16 mouse cellular contexts compared by ENCODE assay signal in the genomic region with DNA sequence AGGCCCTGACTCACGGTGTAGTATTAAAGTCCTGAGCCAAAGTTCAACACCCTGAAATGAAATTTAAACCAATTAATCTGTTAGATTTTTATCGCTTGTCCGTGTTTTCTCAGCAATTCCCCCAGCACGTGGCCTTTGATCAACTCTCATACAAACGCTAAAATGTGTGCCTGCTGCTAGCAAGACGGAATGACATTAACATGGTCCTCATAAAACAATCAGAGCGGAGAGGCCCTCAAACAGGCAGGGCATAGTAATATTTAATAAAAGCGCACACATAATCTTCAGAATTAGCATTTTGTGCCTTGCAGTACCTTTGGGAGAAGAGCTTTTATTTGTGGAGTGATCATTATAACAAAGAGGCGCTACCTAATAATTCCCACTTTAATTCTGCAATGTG.
A peak's percentile ranks its signal among the peaks of the same experiment; 100 is the strongest.
DNase-seq lines count a peak whose midpoint lies in the region; ATAC-seq and TF ChIP-seq lines count a peak whose summit lies in the region.
"Had no signal": no experiment of that assay in that cellular context is flagged by ENCODE, and none has a peak within 500 bp of the region (broad histone marks: within the 10 kb centered on the region; RNA-seq: fewer than 3 reads in every experiment).

No protein-coding gene starts in this region.

- peak; percentile 15 for DNase-seq in kidney, adult 2 months
- no peak for DNase-seq in kidney, adult 18-20 months
- DNase-seq in retina, postnatal 1 day: peak; percentile 15
- no peak for DNase-seq in retina, embryonic 14.5 days (ENCODE audit: low spot score)
- no peak for DNase-seq in layer of hippocampus, postnatal 14 days (ENCODE audit: low spot score in 2 of 2)
- DNase-seq: adrenal gland, postnatal 25 days; cerebellum, adult 2 months; heart, adult 18-20 months; left cerebral cortex, postnatal 4 days; lung, adult 18-20 months; right cerebral cortex, adult 18-20 months; thymus, postnatal 4 days had no signal

- H3K9ac ChIP-seq in intestine, embryonic 16.5 days (ENCODE audit: low read depth, low read length): no peak overlapping the region
- H3K9ac ChIP-seq: heart, embryonic 15.5 days had no signal

- no peaks in the 10 kb centered on the region for H3K9me3 ChIP-seq in intestine, embryonic 16.5 days (ENCODE audit: control insufficient read depth, low read length)
- H3K9me3 ChIP-seq: heart, embryonic 15.5 days had no signal

- no peaks in the 10 kb centered on the region for H3K4me1 ChIP-seq in kidney, adult 2 months (ENCODE audit: control insufficient read depth, insufficient read depth, low read length)
- no peaks in the 10 kb centered on the region for H3K4me1 ChIP-seq in intestine, embryonic 16.5 days (ENCODE audit: control insufficient read depth, insufficient read depth, low read length)

- no peak for TF ChIP-seq POLR2A in kidney, adult 2 months (IDR thresholded peaks at IDR 0.05; ENCODE audit: low read depth, low read length)

- no peaks in the 10 kb centered on the region for H3K27me3 ChIP-seq in kidney, adult 2 months (replicated peaks; ENCODE audit: control insufficient read depth, insufficient read depth, low read length)
- no peaks in the 10 kb centered on the region for H3K27me3 ChIP-seq in intestine, embryonic 16.5 days (replicated peaks; ENCODE audit: control insufficient read depth, insufficient read depth, low read length)
- H3K27me3 ChIP-seq: heart, embryonic 15.5 days had no signal

- ATAC-seq in intestine, embryonic 16.5 days: peak; percentile 74
- no peak for ATAC-seq in frontal cortex, adult (ENCODE audit: low TSS enrichment)

- 36% methylated on average over 9 of the region's 9 CpGs for WGBS in kidney, adult 2 months
- 50% methylated on average over 9 of the region's 9 CpGs for WGBS in intestine, embryonic 16.5 days

- no peak for TF ChIP-seq CTCF in kidney, adult 2 months (conservative IDR thresholded peaks at IDR 0.05; ENCODE audit: insufficient read depth, insufficient read length, low read depth, low read length)

- H3K4me3 ChIP-seq in kidney, adult 2 months (ENCODE audit: insufficient read depth, low read depth, low read length): no peak overlapping the region
- no peak overlapping the region for H3K4me3 ChIP-seq in intestine, embryonic 16.5 days (ENCODE audit: low read length)
- H3K4me3 ChIP-seq: erythroblast, embryonic 14.5 days; heart, embryonic 15.5 days had no signal

- no peak overlapping the region for H3K27ac ChIP-seq in kidney, adult 2 months (ENCODE audit: insufficient read depth, low read depth, low read length)
- H3K27ac ChIP-seq in intestine, embryonic 16.5 days (ENCODE audit: low read length): no peak overlapping the region
- H3K27ac ChIP-seq: heart, embryonic 15.5 days had no signal

- no peaks in the 10 kb centered on the region for H3K36me3 ChIP-seq in kidney, adult 2 months (ENCODE audit: control insufficient read depth, insufficient read depth, low read length)
- H3K36me3 ChIP-seq in intestine, embryonic 16.5 days (ENCODE audit: control insufficient read depth, insufficient read depth, low read length): no peaks in the 10 kb centered on the region
- H3K36me3 ChIP-seq: heart, embryonic 15.5 days had no signal

- no peak overlapping the region for H3K4me2 ChIP-seq in intestine, embryonic 16.5 days (ENCODE audit: low read depth, low read length)
- H3K4me2 ChIP-seq: heart, embryonic 15.5 days had no signal

Comparison
In these comparisons a context has a peak if more than half of its experiments do, and no peak if none do; other contexts are left out.
1. DNase-seq: peak in kidney, adult 2 months (single experiment) and retina, postnatal 1 day (single experiment); none in kidney, adult 18-20 months (single experiment), retina, embryonic 14.5 days (single experiment) and layer of hippocampus, postnatal 14 days (0 of 2).